Mouse (Mus musculus) kidney, postnatal 4 days (tissue): ENCODE data around the gene Pi16.
"Not testable (repeated sequence)": the region's sequence is repeated elsewhere in the genome, so short reads cannot be mapped to it uniquely, and the experiment has no call there.

Experiments used
- DNase-seq, 2 experiments: peaks; one replicate each; pipeline ENCODE4 v3.0.0; 2021; ENCODE audit warnings: mixed read lengths in 2 of 2

Pi16 gene

DNA sequence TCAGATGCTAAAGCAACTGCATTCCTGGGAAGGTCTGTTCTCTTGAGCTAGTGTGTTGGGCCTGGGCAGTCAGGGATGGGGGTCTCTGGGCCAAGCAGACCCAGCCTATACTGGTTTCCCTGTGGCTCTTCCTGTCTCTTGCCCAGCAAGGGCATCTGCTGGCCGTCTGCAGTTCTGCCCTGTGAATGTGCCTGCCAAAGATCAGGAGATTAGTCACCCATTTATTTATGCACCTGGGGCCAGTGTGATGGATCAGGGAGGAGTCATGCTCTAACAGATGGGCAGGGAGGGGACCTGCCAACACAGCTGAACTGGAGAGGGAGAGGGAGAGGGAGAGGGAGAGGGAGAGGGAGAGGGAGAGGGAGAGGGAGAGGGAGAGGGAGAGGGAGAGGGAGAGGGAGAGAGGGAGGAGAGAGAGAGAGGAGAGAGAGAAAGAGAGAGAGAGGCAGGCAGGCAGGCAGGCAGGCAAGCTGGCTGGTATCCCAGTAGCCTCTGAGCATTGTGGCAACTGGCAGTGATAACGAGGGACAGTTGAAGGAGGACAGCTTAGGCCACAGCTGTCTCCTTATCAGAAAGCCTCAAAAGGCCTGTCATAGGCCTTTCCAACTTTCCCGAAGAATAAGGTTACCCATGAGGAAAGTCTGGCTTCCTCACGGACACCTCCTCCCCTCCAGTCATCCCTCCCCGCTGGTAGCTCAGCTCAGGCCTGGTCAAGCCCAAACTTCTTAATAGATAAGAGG, 13.4 kb downstream of the Pi16 start:
- peak in 1 of 2 experiments; percentile 62 for DNase-seq

DNA sequence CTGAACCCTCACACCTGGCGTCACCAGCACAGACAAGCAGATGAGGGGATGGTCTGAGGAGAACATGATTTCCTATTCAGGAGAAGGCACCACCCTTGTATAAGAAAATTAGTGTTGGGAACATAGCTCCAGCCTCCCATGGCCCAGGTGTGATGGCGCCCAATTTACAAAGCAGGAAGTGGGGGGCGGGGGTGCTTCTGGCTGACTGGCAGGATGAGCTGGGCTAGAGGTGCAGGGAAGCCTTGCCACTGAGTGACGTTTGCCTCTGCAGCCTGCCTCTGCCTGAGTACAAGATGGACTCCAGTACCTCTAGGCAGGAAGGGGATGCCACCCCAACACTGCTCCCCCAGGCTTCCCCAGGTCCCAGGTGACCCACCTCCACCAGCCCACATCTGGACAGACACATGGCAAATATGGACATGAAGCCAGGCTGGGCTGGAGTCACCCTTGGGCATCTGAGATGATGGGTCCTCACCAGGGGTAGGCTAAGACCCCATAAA, 14.8 kb downstream of the Pi16 start:
- no peak for DNase-seq

GRCm38 (mm10) chr17:29336266-29336990, 18.9 kb downstream of the Pi16 start:
- no peak for DNase-seq

DNA sequence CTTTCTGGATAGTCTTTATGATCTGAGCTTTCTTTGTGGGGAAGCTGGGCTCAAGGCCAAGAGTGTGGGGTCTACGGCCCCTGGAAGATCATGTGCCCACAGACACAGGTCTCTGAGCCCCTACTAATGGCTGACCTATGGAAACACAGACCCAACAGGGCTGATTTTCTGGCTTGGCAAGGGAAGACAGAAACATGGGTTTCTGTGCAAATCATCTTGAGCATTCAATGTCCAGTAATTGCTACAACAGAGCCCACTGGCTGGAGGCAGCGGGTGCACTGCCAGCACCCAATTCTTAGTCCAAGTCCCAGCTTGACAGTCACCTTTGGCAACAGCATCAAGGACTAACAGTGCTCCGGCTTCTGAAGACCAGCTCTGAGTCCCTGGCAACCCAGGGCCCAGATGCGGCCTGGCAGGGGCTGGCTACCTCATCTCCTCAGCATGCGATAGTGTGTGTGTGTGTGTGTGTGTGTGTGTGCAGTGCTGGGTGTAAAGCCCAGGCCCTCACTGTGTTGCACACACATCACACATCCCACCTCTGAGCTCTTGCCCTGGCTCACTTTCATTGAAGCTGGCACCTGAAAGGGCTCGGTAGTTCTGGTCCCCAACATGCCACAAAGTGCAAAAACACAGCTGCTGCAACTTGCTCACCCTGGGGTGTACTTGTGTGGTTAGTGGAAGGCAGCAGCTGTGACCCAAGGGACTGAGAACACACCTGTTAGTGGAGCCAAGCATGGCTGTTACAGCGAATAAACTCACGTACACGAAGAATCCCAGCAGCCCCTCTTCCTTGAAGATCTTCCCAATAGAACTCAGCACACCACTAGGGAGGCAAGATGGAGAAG, 20.7 kb downstream of the Pi16 start:
- no peak for DNase-seq

- DNase-seq = peak in 1 of 2 experiments; percentile 56
Observed at GRCm38 (mm10) chr17:29339170-29339768, 21.8 kb downstream of the Pi16 start.

DNA sequence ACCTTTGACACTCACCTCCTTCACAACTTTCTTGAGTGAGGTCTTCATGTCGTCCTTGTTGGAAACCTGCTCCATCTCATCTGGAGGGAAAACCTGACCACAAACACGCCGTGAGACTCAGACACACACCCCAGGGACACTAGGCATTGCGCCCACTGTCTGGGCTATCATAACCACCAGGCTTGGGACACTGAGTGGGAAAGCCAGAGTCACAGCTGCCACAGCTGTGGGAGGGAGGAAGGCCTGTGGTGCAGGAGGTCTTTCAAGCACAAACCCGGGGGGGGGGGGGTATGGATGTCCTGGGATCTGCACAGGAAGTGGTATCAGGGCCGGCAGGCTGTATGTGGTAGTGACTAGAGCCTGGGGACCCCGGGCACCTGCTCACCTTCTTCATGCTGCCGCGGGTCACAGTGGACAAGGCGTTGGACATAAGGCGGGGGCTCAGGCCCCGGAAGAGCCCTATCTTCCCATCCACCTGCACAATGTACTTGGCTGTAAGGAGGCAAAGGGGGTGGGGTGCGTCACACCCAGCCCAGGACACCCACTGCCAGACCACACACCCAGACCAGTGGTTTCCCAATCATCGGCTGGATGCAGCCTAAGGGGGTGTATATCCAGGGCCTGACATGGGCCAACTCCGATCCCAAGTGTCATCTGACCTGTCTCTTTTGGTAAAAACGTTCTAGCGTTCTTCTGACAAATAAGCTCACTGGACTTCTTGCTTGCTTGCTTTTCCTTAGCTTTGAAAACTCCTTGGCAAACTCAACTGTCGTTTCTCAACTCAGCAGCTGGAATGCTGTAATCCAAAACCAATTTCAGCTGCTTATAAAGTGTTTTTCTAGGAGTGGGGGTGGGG, 23.2 kb downstream of the Pi16 start:
- DNase-seq = no peak

GRCm38 (mm10) chr17:29341591-29342003, 24.1 kb downstream of the Pi16 start:
- DNase-seq = peak; percentile 62 to 78

GRCm38 (mm10) chr17:29342010-29342910, 24.8 kb downstream of the Pi16 start:
- peak; percentile 76 to 85 for DNase-seq

DNA sequence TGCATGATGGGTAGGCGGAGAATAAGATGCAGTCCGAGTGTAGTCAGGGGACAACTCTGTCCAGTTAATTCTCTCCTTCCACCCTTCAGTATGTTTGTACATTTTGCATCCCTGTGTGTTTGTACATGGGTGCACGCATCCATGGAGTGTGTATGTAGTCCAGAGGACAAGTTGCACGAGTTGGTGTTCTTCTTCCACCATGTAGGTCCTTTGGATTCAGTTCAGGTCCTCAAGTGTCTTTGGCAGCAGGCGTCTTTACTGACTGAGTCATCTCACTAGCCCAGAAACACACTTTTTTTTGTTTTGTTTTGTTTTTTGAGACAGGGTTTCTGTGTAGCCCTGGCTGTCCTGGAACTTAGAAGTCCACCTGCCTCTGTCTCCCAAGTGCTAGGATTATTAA, 25.8 kb downstream of the Pi16 start:
- no peak for DNase-seq

DNA sequence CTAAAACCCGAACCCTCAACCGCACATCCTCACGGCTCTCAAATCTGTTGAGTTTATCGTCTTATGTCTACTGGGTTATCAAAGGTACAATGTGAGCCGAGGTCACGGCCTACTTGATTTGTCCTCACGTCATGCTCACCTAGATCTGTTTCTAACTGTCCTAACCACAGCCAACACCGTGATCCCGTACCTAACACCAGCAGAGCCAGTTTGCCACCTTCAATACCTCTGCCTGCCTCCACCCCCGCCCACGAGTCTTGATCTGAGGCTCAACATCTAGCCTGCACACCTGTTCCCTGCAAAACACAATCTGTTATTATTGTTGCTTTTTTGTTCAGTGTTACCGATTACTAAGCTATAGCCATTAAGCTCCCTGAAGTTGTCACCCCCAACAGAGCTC, 27.8 kb downstream of the Pi16 start:
- peak in 1 of 2 experiments; percentile 3 for DNase-seq

DNA sequence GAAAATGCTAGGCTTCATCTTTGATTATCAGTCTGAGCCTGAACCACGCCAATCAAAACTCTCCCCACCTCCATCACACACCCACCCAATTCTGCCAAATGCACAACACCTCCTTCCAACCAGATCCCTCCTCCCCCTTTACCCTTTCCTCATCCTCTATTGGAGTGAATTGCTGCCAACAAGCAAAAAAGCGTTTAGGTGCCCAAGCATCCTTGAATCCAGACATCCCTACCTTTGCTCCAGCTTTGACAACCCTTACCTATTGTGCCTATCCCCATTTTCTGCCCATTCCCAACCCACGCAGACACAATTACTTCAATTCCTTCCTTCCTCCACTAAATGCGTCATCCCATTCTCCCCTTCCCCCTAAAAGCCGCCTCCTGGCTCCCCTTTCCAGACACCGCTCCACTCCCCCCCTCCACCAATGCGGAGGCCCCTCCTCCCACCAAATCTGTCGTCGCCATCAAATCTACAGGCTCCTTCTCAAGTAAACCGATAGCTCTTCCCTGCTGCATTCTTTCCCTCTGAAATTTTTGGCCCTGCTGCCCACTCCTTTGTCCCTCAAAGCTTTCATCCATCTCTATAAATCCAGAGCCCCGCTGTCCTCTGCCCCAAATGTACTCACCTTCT, 29.1 kb downstream of the Pi16 start:
- DNase-seq = peak; percentile 55 to 65

DNA sequence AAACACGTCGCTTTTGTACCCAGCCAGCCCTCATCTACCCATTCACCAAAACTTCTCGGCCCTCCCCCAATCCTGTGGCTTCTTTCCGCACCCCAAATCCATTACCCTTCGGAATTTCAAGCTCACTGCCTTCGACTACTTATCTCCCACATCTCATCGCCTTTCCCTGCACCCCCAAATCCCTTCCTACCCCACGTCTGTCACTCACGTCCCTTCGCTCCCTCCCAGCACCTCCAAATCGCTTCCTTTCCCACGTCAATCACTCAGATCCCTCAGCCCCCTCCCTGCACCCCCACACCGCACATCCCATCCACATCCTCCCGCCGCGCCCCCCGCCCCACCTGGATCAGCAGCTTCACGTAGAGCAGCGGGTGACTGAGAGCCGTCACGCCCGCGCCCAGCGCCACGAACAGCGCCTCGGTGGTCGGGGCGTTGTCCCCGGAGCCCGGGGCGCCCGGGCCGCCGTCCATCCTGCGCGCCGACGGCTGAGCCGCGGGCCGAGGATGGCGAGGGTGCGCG, 29.7 kb downstream of the Pi16 start:
- peak in 1 of 2 experiments; percentile 48 for DNase-seq

- DNase-seq = peak; percentile 100
Observed at GRCm38 (mm10) chr17:29347645-29348256, 30.3 kb downstream of the Pi16 start, which contains the start of gene Mtch1. TSS of gene Mtch1 (minus strand) at chr17:29347934.

DNA sequence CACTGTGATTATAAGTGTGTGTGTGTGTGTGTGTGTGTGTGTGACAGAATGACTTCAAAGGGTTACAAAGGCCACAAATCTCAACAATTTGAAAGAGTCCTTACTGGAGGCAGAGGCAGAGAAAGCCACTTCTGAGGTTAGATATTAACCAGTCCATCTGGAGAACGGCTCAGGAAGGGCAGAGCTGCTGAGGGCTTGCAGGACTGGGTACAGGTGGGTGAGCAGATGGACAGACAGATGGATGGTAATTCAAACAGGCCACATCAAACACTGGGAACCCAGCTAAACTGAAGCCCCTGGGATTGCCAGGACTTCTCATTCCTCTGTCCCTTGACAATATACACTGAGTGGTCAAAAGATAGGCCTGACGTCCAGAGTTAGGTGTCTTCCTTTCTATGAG, 31.5 kb downstream of the Pi16 start:
- peak in 1 of 2 experiments; percentile 21 for DNase-seq

DNA sequence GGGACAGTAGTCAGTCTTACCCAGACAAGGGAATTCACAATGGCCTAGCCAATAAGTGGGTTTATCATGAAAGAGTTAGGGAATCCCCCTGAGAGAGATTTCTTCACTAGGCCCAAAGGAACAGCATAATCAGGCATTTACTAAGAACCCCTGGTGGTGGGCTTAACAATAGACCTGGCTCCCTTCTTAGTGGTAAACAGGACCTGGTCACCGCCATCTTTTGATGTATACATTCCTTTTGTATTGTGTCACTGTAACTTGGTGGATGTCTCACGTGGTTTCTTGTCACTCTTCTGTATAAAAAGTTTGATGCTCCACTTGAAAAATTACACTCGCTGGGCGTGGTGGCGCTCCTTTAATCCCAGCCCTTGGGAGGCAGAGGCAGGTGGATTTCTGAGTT, 33.6 kb downstream of the Pi16 start:
- DNase-seq = not testable (repeated sequence)

GRCm38 (mm10) chr17:29355461-29355840, 38.0 kb downstream of the Pi16 start:
- DNase-seq = peak in 1 of 2 experiments; percentile 49

DNA sequence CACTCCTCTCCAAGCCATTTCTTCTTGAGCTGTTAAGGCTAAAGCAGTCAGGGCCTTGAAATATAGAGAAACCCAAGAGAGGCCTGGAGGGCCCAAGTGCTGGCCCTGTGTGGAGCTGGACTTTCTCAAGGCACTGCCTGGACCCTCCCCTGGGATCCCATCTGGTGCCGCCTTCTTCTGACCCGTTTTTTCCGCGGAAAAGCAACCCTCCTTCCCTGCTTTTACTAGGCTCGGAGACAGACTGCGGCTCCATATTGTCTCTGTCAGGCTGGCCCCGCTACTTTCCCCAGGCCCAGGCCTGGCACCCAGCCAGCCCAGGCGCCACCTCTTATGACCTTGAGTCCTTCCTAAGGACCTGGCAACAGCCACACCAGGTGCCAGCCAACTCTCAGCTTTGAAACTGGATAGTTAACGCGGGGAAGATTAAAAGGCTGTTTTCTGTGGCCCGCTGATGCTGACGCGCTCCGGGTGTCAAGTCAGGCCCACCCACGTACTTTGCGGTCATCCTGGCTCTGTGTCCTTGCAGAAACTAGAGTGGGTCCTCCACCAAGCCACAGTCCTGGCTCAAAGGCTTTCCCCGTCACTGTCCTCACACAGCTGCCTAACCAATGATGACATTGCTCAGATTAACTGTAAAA, 38.5 kb downstream of the Pi16 start:
- DNase-seq = peak; percentile 77 to 86

GRCm38 (mm10) chr17:29356479-29356856, 39.0 kb downstream of the Pi16 start:
- peak; percentile 87 to 93 for DNase-seq

- no peak for DNase-seq
Observed at GRCm38 (mm10) chr17:29356882-29357281, 39.4 kb downstream of the Pi16 start.
